Mouse (Mus musculus) cortical plate, adult 2 months (tissue): ENCODE measurements around the gene Mef2d.

Experiments used
- CTCF ChIP-seq: fragments of 200-500 bp; IDR thresholded peaks from 2 replicates; pipeline ENCODE4 v1.5.1; 2011; ENCODE audit warnings: mild to moderate bottlenecking, control low read depth, low read length; ENCODE audit not compliant: insufficient read depth; ENCODE audit errors: extremely low read depth
- POLR2A ChIP-seq: fragments of 200-500 bp; IDR thresholded peaks from 2 replicates; pipeline ENCODE4 v1.6.1; 2011; ENCODE audit warnings: mild to moderate bottlenecking, low read length, control low read depth; ENCODE audit not compliant: insufficient read depth; ENCODE audit errors: extremely low read depth

DNA sequence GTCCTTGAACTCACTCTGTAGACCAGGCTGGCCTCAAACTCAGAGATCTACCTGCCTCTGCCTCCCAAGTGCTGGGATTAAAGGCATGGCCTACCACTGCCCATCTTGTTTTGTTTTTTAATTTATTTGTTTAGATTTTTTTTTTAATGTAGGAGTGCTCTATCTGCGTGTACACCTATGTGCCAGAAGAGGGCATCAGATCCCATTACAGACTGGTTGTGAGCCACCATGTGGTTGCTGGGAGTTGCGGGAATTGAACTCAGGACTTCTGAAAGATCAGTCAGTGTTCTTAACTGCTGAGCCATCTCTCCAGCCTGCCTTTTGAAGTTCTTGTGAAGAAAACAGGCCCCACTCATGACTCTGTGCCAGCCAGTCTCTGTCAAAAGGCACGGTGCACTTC, 44.3 kb downstream of the Mef2d start:
- TF ChIP-seq POLR2A (no peak), CTCF (0 out of 2 replicates have a peak, but pooled peaks have one; percentile 20)
